Mouse (Mus musculus): ENCODE data around the gene Zfp212. TPM values are rescaled to one million over a fixed set of nuclear protein-coding genes. Genes with fewer than 3 reads are reported as not detected.

The Zfp212 gene
- 7.7 to 14.4 TPM (median 10.2 TPM) in 3 replicates for total RNA-seq (2017)

- ATAC-seq (replicated peaks; ENCODE audit: insufficient number of reproducible peaks, low FRiP score, low TSS enrichment, poor library complexity, severe bottlenecking) = peak; percentile 92
Observed at GRCm38 (mm10) chr6:47920447-47921340, at the start of gene Zfp212. Gene Zfp212, plus strand, starts transcription at chr6:47920476.

- ATAC-seq (replicated peaks; ENCODE audit: insufficient number of reproducible peaks, low FRiP score, low TSS enrichment, poor library complexity, severe bottlenecking) = no peak
Observed at GRCm38 (mm10) chr6:47872266-47872665, 48.0 kb upstream of the Zfp212 start.

- no peak for ATAC-seq (replicated peaks; ENCODE audit: insufficient number of reproducible peaks, low FRiP score, low TSS enrichment, poor library complexity, severe bottlenecking)
Observed at GRCm38 (mm10) chr6:47877058-47877457, 43.2 kb upstream of the Zfp212 start, which contains the start of gene Zfp282. Gene Zfp282, plus strand, starts transcription at chr6:47877204.

GRCm38 (mm10) chr6:47877461-47878132 lies 42.7 kb upstream of the Zfp212 start:
- peak; percentile 84 for ATAC-seq (replicated peaks; ENCODE audit: insufficient number of reproducible peaks, low FRiP score, low TSS enrichment, poor library complexity, severe bottlenecking)

GRCm38 (mm10) chr6:47878133-47878514 lies 42.2 kb upstream of the Zfp212 start:
- ATAC-seq (replicated peaks; ENCODE audit: insufficient number of reproducible peaks, low FRiP score, low TSS enrichment, poor library complexity, severe bottlenecking) = no peak

- ATAC-seq (replicated peaks; ENCODE audit: insufficient number of reproducible peaks, low FRiP score, low TSS enrichment, poor library complexity, severe bottlenecking) = no peak
Observed at GRCm38 (mm10) chr6:47878593-47878992, 41.7 kb upstream of the Zfp212 start.

- no peak for ATAC-seq (replicated peaks; ENCODE audit: insufficient number of reproducible peaks, low FRiP score, low TSS enrichment, poor library complexity, severe bottlenecking)
Observed at GRCm38 (mm10) chr6:47879049-47879716, 41.1 kb upstream of the Zfp212 start.

GRCm38 (mm10) chr6:47880166-47880565 lies 40.1 kb upstream of the Zfp212 start:
- no peak for ATAC-seq (replicated peaks; ENCODE audit: insufficient number of reproducible peaks, low FRiP score, low TSS enrichment, poor library complexity, severe bottlenecking)

- 0 out of 2 replicates have a peak, but pooled peaks have one; percentile 43 for ATAC-seq (replicated peaks; ENCODE audit: insufficient number of reproducible peaks, low FRiP score, low TSS enrichment, poor library complexity, severe bottlenecking)
Observed at GRCm38 (mm10) chr6:47888812-47889383, 31.4 kb upstream of the Zfp212 start.

GRCm38 (mm10) chr6:47899416-47899815 lies 20.9 kb upstream of the Zfp212 start:
- ATAC-seq (replicated peaks; ENCODE audit: insufficient number of reproducible peaks, low FRiP score, low TSS enrichment, poor library complexity, severe bottlenecking) = no peak

- no peak for ATAC-seq (replicated peaks; ENCODE audit: insufficient number of reproducible peaks, low FRiP score, low TSS enrichment, poor library complexity, severe bottlenecking)
Observed at GRCm38 (mm10) chr6:47903587-47903986, 16.7 kb upstream of the Zfp212 start.

- ATAC-seq (replicated peaks; ENCODE audit: insufficient number of reproducible peaks, low FRiP score, low TSS enrichment, poor library complexity, severe bottlenecking) = no peak
Observed at GRCm38 (mm10) chr6:47904361-47904760, 15.9 kb upstream of the Zfp212 start.

- no peak for ATAC-seq (replicated peaks; ENCODE audit: insufficient number of reproducible peaks, low FRiP score, low TSS enrichment, poor library complexity, severe bottlenecking)
Observed at GRCm38 (mm10) chr6:47904917-47905695, 15.2 kb upstream of the Zfp212 start.

- ATAC-seq (replicated peaks; ENCODE audit: insufficient number of reproducible peaks, low FRiP score, low TSS enrichment, poor library complexity, severe bottlenecking) = no peak
Observed at GRCm38 (mm10) chr6:47906326-47906725, 13.9 kb upstream of the Zfp212 start.

- ATAC-seq (replicated peaks; ENCODE audit: insufficient number of reproducible peaks, low FRiP score, low TSS enrichment, poor library complexity, severe bottlenecking) = no peak
Observed at GRCm38 (mm10) chr6:47909007-47909406, 11.3 kb upstream of the Zfp212 start.

GRCm38 (mm10) chr6:47911650-47912049 lies 8.6 kb upstream of the Zfp212 start:
- ATAC-seq (replicated peaks; ENCODE audit: insufficient number of reproducible peaks, low FRiP score, low TSS enrichment, poor library complexity, severe bottlenecking) = no peak

GRCm38 (mm10) chr6:47912991-47913390 lies 7.3 kb upstream of the Zfp212 start:
- ATAC-seq (replicated peaks; ENCODE audit: insufficient number of reproducible peaks, low FRiP score, low TSS enrichment, poor library complexity, severe bottlenecking) = no peak

GRCm38 (mm10) chr6:47917051-47917450 lies 3.2 kb upstream of the Zfp212 start:
- ATAC-seq (replicated peaks; ENCODE audit: insufficient number of reproducible peaks, low FRiP score, low TSS enrichment, poor library complexity, severe bottlenecking) = no peak

All from monocyte, adult 5-6 weeks (primary cell).